Mouse (Mus musculus): ENCODE data around the gene Trappc1.

DNA sequence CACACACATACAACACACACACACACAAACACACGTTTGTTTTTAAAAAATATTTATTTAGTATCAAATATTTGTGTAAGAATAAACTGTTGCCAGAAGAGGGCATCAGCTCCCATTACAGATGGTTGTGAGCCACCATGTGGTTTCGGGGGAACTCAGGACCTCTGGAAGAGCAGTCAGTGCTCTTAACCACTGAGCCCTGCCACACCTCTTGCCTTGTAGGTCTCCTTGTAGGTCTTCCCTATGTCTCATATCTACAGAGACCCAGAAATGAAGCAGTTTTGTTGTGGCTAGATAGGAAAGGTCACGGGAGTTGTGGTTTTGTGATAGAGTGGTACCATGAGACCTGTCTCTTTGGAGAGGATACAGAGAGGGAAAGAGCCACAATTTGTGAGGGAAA, 10.1 kb downstream of the Trappc1 start:
- no peak for TF ChIP-seq CEBPB (IDR thresholded peaks at IDR 0.05; ENCODE audit: low read depth)
- no peak for TF ChIP-seq CTCF (IDR thresholded peaks at IDR 0.05; ENCODE audit: control insufficient read depth, insufficient read depth, insufficient read length)

All from C2C12 (cell line).